Mouse (Mus musculus) limb, embryonic 14.5 days (tissue): Measurements from ENCODE around the gene Gm2916. TPM values are rescaled to one million over a fixed set of nuclear protein-coding genes. Genes with fewer than 3 reads are reported as not detected.
"Not testable (repeated sequence)": the region's sequence is repeated elsewhere in the genome, so short reads cannot be mapped to it uniquely, and the experiment has no call there.

ENCODE experiments used
- ATAC-seq: fragments of 200-750 bp; cut with Nextera tagmentation; 2 replicates; pipeline ENCODE4 v1.8.0; 2017; ENCODE audit warnings: low read depth, moderate number of reproducible peaks, moderate TSS enrichment; ENCODE audit not compliant: low FRiP score
- DNase-seq: peaks from one replicate; pipeline ENCODE4 v3.0.0-alpha.2; 2015; ENCODE audit warnings: low spot score
- H3K27ac ChIP-seq: fragments of 300-500 bp; sonication (generic); replicated peaks from 2 replicates; pipeline ENCODE4 v1.5.1; 2014; ENCODE audit warnings: low read depth, mild to moderate bottlenecking, low read length, moderate library complexity, mixed read lengths
- H3K27me3 ChIP-seq: fragments of 300-500 bp; sonication (generic); 2 replicates; pipeline ENCODE4 v1.6.1; 2014; ENCODE audit warnings: low read length, mixed read lengths; ENCODE audit not compliant: control insufficient read depth, insufficient read depth
- H3K36me3 ChIP-seq: fragments of 300-500 bp; sonication (generic); 2 replicates; pipeline ENCODE4 v1.6.1; 2014; ENCODE audit warnings: mild to moderate bottlenecking, low read length, moderate library complexity, mixed read lengths; ENCODE audit not compliant: control insufficient read depth, insufficient read depth
- H3K4me1 ChIP-seq: fragments of 300-500 bp; sonication (generic); 2 replicates; pipeline ENCODE4 v1.6.1; 2014; ENCODE audit warnings: antibody characterized with exemption, low read length, mixed read lengths; ENCODE audit not compliant: control insufficient read depth, insufficient read depth
- H3K4me2 ChIP-seq: fragments of 300-500 bp; sonication (generic); replicated peaks from 2 replicates; pipeline ENCODE4 v1.6.1; 2014; ENCODE audit warnings: low read depth, mild to moderate bottlenecking, low read length, moderate library complexity; ENCODE audit not compliant: severe bottlenecking
- H3K4me3 ChIP-seq: fragments of 300-500 bp; sonication (generic); replicated peaks from 2 replicates; pipeline ENCODE4 v1.5.1; 2014; ENCODE audit warnings: low read length
- H3K9ac ChIP-seq: fragments of 300-500 bp; sonication (generic); 2 replicates; pipeline ENCODE4 v1.6.1; 2014; ENCODE audit warnings: mild to moderate bottlenecking, low read depth, low read length, moderate library complexity; ENCODE audit not compliant: severe bottlenecking
- H3K9me3 ChIP-seq: fragments of 300-500 bp; sonication (generic); 2 replicates; pipeline ENCODE4 v1.6.1; 2016; ENCODE audit warnings: low read length; ENCODE audit not compliant: control insufficient read depth
- WGBS: fragments of 180-500 bp; shearing (Covaris S2); extraction: QIAGEN DNeasy Blood & Tissue Kit; methylation state at CpG from one replicate; pipeline ENCODE4 v1.1.7; 2014; 5-methylcytosine and 5-hydroxymethylcytosine counted together
- polyA plus RNA-seq, 2 experiments: library from polyadenylated mRNA; depleted of rRNA in 1 of 2; stranded (reverse) in 1 of 2; unstranded in 1 of 2; fragments of >200 nt; fragmentation: Nextera tagmentation in 1 of 2; extraction: Ambion mirVana in 1 of 2; gene quantifications; 2 replicates each; pipeline versions ENCODE4 v1.2.1 to v1.2.3; 2012 to 2014

Gene Gm2916
- polyA plus RNA-seq (2012; rRNA removed) (0.08 TPM in 1 of 2 replicates, not detected in the other), polyA plus RNA-seq (2014; fragmentation: Nextera tagmentation; extraction: Ambion mirVana) (not detected in 2 replicates)

DNA sequence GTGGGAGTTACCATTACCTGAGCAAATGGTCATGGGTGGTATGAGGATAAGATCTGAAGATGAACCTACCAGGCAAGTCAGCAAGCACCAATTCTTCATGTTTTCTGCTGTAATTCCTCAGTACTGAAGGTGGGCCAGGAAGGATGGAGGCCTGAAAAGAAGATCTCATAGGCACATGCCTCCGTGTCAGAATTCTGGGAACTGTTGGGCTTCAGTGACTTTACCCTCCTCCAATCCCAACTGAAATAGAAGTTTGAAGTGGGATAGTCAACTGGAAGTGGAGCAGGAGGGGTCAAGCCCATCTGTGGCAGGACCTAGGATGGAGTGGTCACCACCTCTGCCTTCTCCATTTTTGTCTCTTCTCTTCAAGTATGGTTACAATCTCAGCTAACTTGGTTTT is at the start of gene Gm2916:
Gm2916 (plus strand) TSS at position 301 of the 400 bp plus-strand sequence.
- ATAC-seq, H3K4me2 ChIP-seq, H3K9ac ChIP-seq, H3K36me3 ChIP-seq, H3K9me3 ChIP-seq, H3K27ac ChIP-seq, H3K4me1 ChIP-seq, DNase-seq, H3K27me3 ChIP-seq, H3K4me3 ChIP-seq: not testable (repeated sequence)
- no CpG with 5 or more reads among the region's 1 CpGs for WGBS

DNA sequence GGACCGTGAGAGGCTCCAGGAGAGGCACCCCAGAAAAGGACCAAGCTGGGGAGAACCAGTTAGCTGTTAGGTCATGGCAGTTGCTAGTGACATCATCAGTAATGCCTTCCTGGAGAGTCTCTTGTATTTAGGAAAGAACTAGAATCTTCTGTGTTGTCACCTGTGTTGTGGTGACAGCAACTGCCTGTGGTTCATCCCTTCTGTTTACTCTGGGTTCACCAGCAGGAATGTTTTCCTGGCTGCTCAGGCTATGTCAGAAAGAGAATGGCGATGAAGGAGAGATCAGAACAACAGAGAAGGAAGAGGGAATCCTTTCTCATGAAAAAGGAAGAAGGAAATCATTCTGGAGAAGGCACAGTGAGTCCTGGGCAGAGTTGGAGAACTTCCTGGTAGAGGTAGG is 38.0 kb upstream of the Gm2916 start, which contains the start of gene Gm3033:
Gm3033 (plus strand) TSS at position 301 of the 400 bp plus-strand sequence.
- H3K4me3 ChIP-seq, H3K36me3 ChIP-seq, DNase-seq, ATAC-seq, H3K27me3 ChIP-seq, H3K9me3 ChIP-seq, H3K4me1 ChIP-seq, H3K4me2 ChIP-seq, H3K27ac ChIP-seq, H3K9ac ChIP-seq: not testable (repeated sequence)
- WGBS, result no CpG with 5 or more reads among the region's 2 CpGs

DNA sequence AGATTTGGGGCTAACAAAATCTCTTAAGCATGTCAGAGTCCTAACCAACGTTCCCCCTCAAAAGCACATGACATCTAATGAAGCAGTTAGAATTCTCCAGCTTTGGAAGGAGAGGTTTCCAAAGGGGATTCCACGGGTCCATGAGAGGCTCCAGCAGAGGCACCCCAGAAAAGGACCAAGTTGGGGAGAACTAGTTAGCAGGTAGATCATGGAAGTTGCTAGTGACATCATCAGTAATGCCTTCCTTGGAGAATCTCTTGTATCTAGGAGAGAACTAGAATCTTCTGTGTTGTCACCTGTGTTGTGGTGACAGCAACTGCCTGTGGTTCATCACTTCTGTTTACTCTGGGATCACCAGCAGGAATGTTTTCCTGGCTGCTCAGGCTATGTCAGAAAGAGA is 47.5 kb downstream of the Gm2916 start, which contains the start of gene Gm3029:
Gm3029 (plus strand) TSS at position 301 of the 400 bp plus-strand sequence.
- H3K27ac ChIP-seq, H3K4me1 ChIP-seq, H3K36me3 ChIP-seq, H3K27me3 ChIP-seq, H3K4me2 ChIP-seq, H3K9ac ChIP-seq, H3K4me3 ChIP-seq, DNase-seq, ATAC-seq, H3K9me3 ChIP-seq: not testable (repeated sequence)
- WGBS, result 80% methylated on average over 1 of the region's 2 CpGs

DNA sequence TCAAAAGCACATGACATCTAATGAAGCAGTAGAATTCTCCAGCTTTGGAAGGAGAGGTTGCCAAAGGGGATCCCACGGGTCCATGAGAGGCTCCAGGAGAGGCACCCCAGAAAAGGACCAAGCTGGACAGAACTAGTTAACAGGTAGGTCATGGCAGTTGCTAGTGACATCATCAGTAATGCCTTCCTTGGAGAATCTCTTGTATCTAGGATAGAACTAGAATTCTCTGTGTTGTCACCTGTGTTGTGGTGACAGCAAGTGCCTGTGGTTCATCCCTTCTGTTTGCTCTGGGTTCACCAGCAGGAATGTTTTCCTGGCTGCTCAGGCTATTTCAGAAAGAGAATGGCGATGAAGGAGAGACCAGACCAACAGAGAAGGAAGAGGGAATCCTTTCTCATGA is 79.3 kb downstream of the Gm2916 start, which contains the start of gene Gm3095:
Gm3095 (plus strand) TSS at position 301 of the 400 bp plus-strand sequence.
- not testable (repeated sequence) for H3K9me3 ChIP-seq, H3K9ac ChIP-seq, ATAC-seq, H3K27ac ChIP-seq, H3K4me3 ChIP-seq, DNase-seq, H3K4me2 ChIP-seq, H3K36me3 ChIP-seq, H3K27me3 ChIP-seq, H3K4me1 ChIP-seq
- WGBS, result no CpG with 5 or more reads among the region's 2 CpGs

Other genes with a start within 250 kb of the Gm2916 start
- not detected in 2 replicates for gene Gm3012, start 249.7 kb upstream of the Gm2916 start, polyA plus RNA-seq (2012; rRNA removed)
- not detected in 2 replicates for gene Gm3012, start 249.7 kb upstream of the Gm2916 start, polyA plus RNA-seq (2014; fragmentation: Nextera tagmentation; extraction: Ambion mirVana)
- 0.40 TPM in 2 replicates for gene Gm3020, start 232.1 kb upstream of the Gm2916 start, polyA plus RNA-seq (2012; rRNA removed)
- 0.44 and 0.77 TPM in 2 replicates for gene Gm3020, start 232.1 kb upstream of the Gm2916 start, polyA plus RNA-seq (2014; fragmentation: Nextera tagmentation; extraction: Ambion mirVana)
- gene Gm3043, start 195.4 kb upstream of the Gm2916 start, polyA plus RNA-seq (2012; rRNA removed), result not detected in 2 replicates
- gene Gm3043, start 195.4 kb upstream of the Gm2916 start, polyA plus RNA-seq (2014; fragmentation: Nextera tagmentation; extraction: Ambion mirVana), result not detected in 2 replicates
- gene Gm3002, start 74.1 kb upstream of the Gm2916 start, polyA plus RNA-seq (2012; rRNA removed), result 0.46 and 0.59 TPM in 2 replicates
- gene Gm3002, start 74.1 kb upstream of the Gm2916 start, polyA plus RNA-seq (2014; fragmentation: Nextera tagmentation; extraction: Ambion mirVana), result 0.36 TPM in 1 of 2 replicates, not detected in the other
- not detected in 2 replicates for gene Gm3033, start 37.9 kb upstream of the Gm2916 start, polyA plus RNA-seq (2012; rRNA removed)
- gene Gm3033, start 37.9 kb upstream of the Gm2916 start, polyA plus RNA-seq (2014; fragmentation: Nextera tagmentation; extraction: Ambion mirVana), result not detected in 2 replicates
- not detected in 2 replicates for gene Gm3029, start 47.6 kb downstream of the Gm2916 start, polyA plus RNA-seq (2012; rRNA removed)
- not detected in 2 replicates for gene Gm3029, start 47.6 kb downstream of the Gm2916 start, polyA plus RNA-seq (2014; fragmentation: Nextera tagmentation; extraction: Ambion mirVana)
- 0.09 and 0.25 TPM in 2 replicates for gene Gm3095, start 79.4 kb downstream of the Gm2916 start, polyA plus RNA-seq (2012; rRNA removed)
- gene Gm3095, start 79.4 kb downstream of the Gm2916 start, polyA plus RNA-seq (2014; fragmentation: Nextera tagmentation; extraction: Ambion mirVana), result 0.12 TPM in 1 of 2 replicates, not detected in the other
- gene Gm3099, start 114.2 kb downstream of the Gm2916 start, polyA plus RNA-seq (2012; rRNA removed), result not detected in 2 replicates
- gene Gm3099, start 114.2 kb downstream of the Gm2916 start, polyA plus RNA-seq (2014; fragmentation: Nextera tagmentation; extraction: Ambion mirVana), result not detected in 2 replicates
- 0.46 and 0.58 TPM in 2 replicates for gene Gm5796, start 139.8 kb downstream of the Gm2916 start, polyA plus RNA-seq (2012; rRNA removed)
- 0.18 and 0.26 TPM in 2 replicates for gene Gm5796, start 139.8 kb downstream of the Gm2916 start, polyA plus RNA-seq (2014; fragmentation: Nextera tagmentation; extraction: Ambion mirVana)
- not detected in 2 replicates for gene Gm3115, start 199.9 kb downstream of the Gm2916 start, polyA plus RNA-seq (2012; rRNA removed)
- gene Gm3115, start 199.9 kb downstream of the Gm2916 start, polyA plus RNA-seq (2014; fragmentation: Nextera tagmentation; extraction: Ambion mirVana), result not detected in 2 replicates
- 1.9 and 2.0 TPM in 2 replicates for gene Gm8108, start 226.4 kb downstream of the Gm2916 start, polyA plus RNA-seq (2012; rRNA removed)
- gene Gm8108, start 226.4 kb downstream of the Gm2916 start, polyA plus RNA-seq (2014; fragmentation: Nextera tagmentation; extraction: Ambion mirVana), result 0.45 and 1.1 TPM in 2 replicates